Mouse (Mus musculus) lung, adult 2 months (tissue): ENCODE results near the gene Vmac.

ENCODE experiments used
- CTCF ChIP-seq: fragments of 200-500 bp; IDR thresholded peaks from 2 replicates; pipeline ENCODE4 v1.5.1; 2011; ENCODE audit warnings: mild to moderate bottlenecking, low read length, control low read depth; ENCODE audit not compliant: insufficient read depth
- POLR2A ChIP-seq: fragments of 200-500 bp; IDR thresholded peaks from 2 replicates; pipeline ENCODE4 v1.6.1; 2011; ENCODE audit warnings: low read depth, mild to moderate bottlenecking, control low read depth, low read length, borderline replicate concordance; ENCODE audit errors: extremely low read depth

DNA sequence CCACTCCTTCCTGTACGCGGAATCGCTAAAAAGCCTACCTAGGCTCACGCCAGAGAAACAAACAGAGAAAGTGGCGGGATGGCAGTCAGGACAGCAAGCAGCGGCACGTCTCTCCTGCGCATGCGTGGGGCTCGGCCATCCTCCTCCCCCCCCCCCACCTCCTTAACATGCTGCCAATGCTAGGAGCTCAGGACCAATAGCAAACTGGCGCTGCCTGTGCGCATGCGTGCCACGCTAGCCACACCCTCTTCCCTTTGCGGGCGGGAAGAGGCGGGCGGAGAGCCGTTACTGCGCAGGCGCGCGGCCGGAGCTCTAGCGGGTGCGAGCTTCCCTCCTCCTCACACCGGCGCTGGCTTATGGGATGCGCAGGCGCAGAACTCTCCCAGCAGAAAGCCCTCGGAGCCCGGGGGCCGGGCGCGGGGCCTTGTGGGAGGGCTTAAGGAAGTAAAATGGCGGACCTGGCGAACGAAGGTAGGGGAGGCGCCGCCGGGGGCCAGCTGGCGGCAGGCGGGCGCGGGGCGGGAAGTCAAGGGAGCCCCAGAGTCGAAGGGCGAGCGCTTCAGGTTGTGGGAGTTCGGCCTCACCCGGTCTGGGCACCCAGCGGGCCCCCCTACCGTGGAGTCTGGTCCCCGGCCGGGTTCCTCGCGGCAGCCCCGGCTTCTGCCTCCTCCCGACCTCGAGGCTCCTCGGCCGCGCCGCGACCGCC lies 44.7 kb downstream of the Vmac start, which contains the start of gene Ranbp3:
- peak; percentile 92; the same call in 1 of the 2 replicates for TF ChIP-seq POLR2A
- no peak for TF ChIP-seq CTCF
